Mouse (Mus musculus) monocyte, adult 2 months (primary cell): ENCODE data around the gene Chrdl1.

Source experiments
- DNase-seq, 2 experiments: peaks; one replicate each; pipeline ENCODE4 v3.0.0; 2022; ENCODE audit warnings: low spot score in 2 of 2, low read depth in 1 of 2

The Chrdl1 gene

GRCm38 (mm10) chrX:143393791-143394369 is at the start of gene Chrdl1:
Gene Chrdl1, minus strand, starts transcription at chrX:143394262.
- DNase-seq, result no peak

- no peak for DNase-seq
Measured at GRCm38 (mm10) chrX:143442638-143443037, 48.6 kb upstream of the Chrdl1 start.

- DNase-seq, result no peak
Measured at GRCm38 (mm10) chrX:143404601-143405000, 10.5 kb upstream of the Chrdl1 start.

- no peak for DNase-seq
Measured at GRCm38 (mm10) chrX:143366256-143366959, 27.7 kb downstream of the Chrdl1 start.

GRCm38 (mm10) chrX:143347227-143347626 is 46.8 kb downstream of the Chrdl1 start:
- no peak for DNase-seq

GRCm38 (mm10) chrX:143346739-143347138 is 47.3 kb downstream of the Chrdl1 start:
- DNase-seq, result no peak

GRCm38 (mm10) chrX:143344509-143345495 is 49.3 kb downstream of the Chrdl1 start:
- DNase-seq, result no peak

GRCm38 (mm10) chrX:143338156-143338555 is 55.9 kb downstream of the Chrdl1 start:
- no peak for DNase-seq

GRCm38 (mm10) chrX:143337561-143337960 is 56.5 kb downstream of the Chrdl1 start:
- no peak for DNase-seq

GRCm38 (mm10) chrX:143336661-143337060 is 57.4 kb downstream of the Chrdl1 start:
- no peak for DNase-seq

GRCm38 (mm10) chrX:143335846-143336245 is 58.2 kb downstream of the Chrdl1 start:
- no peak for DNase-seq

GRCm38 (mm10) chrX:143313166-143313565 is 80.9 kb downstream of the Chrdl1 start:
- DNase-seq, result no peak

- DNase-seq, result no peak
Measured at GRCm38 (mm10) chrX:143294726-143295125, 99.3 kb downstream of the Chrdl1 start.

GRCm38 (mm10) chrX:143275202-143275601 is 118.9 kb downstream of the Chrdl1 start:
- no peak for DNase-seq

- DNase-seq, result no peak
Measured at GRCm38 (mm10) chrX:143250709-143251108, 143.4 kb downstream of the Chrdl1 start.
